Mouse (Mus musculus) olfactory bulb, adult 2 months (tissue): ENCODE results near the gene Wfdc1. TPM values are rescaled to one million over a fixed set of nuclear protein-coding genes. Genes with fewer than 3 reads are reported as not detected.
A peak's percentile ranks its signal among the peaks of the same experiment; 100 is the strongest.

Experiments used
- H3K27ac ChIP-seq: fragments of 200-500 bp; 2 replicates; pipeline ENCODE4 v1.5.1; 2012; ENCODE audit warnings: low read depth, low read length; ENCODE audit not compliant: insufficient read depth
- H3K4me1 ChIP-seq: fragments of 200-500 bp; 2 replicates; pipeline ENCODE4 v1.6.1; 2012; ENCODE audit warnings: low read length; ENCODE audit not compliant: control insufficient read depth, insufficient read depth
- H3K4me3 ChIP-seq: fragments of 200-500 bp; 2 replicates; pipeline ENCODE4 v1.5.1; 2012; ENCODE audit warnings: mild to moderate bottlenecking, low read depth, low read length, moderate library complexity; ENCODE audit not compliant: insufficient read depth
- CTCF ChIP-seq: fragments of 200-500 bp; IDR thresholded peaks from 2 replicates; pipeline ENCODE4 v1.5.1; 2012; ENCODE audit warnings: low read depth, mild to moderate bottlenecking, low read length, moderate library complexity; ENCODE audit not compliant: insufficient read depth
- POLR2A ChIP-seq: fragments of 200-500 bp; IDR thresholded peaks from 2 replicates; pipeline ENCODE4 v1.6.1; 2012; ENCODE audit warnings: mild to moderate bottlenecking, low read depth, low read length, moderate library complexity; ENCODE audit not compliant: insufficient read depth
- WGBS: fragments of 180-500 bp; shearing (Covaris S2); methylation state at CpG from one replicate; pipeline ENCODE4 v1.1.7; 2018; 5-methylcytosine and 5-hydroxymethylcytosine counted together
- polyA plus RNA-seq: library from polyadenylated mRNA; stranded (reverse); fragments of >200 nt; gene quantifications from 2 replicates; pipeline ENCODE4 v1.2.4, GENCODE M21; 2012; ENCODE audit warnings: low replicate concordance; ENCODE audit not compliant: missing spikeins, insufficient read depth, insufficient read length

Wfdc1 gene
- polyA plus RNA-seq, 1 experiment, result not detected

GRCm38 (mm10) chr8:119697163-119697562 lies 31.0 kb downstream of the Wfdc1 start:
- TF ChIP-seq CTCF, result no peak
- no peak for TF ChIP-seq POLR2A
- H3K4me1 ChIP-seq, result 0 out of 2 replicates have a peak, but pooled peaks cover 2% of the 10 kb centered on the region
- WGBS, result 90% methylated on average over 2 of the region's 2 CpGs
- H3K4me3 ChIP-seq, result no peak overlapping the region
- H3K27ac ChIP-seq, result no peak overlapping the region

- WGBS, result 3% methylated on average over 12 of the region's 12 CpGs
- H3K4me3 ChIP-seq, result no peak overlapping the region
- H3K4me1 ChIP-seq, result 0 out of 2 replicates have a peak, but pooled peaks cover 2% of the 10 kb centered on the region
- TF ChIP-seq CTCF (peak; percentile 56; the same call in 1 of the 2 replicates), POLR2A (no peak)
- H3K27ac ChIP-seq, result no peak overlapping the region
These were observed 32.8 kb downstream of the Wfdc1 start for GRCm38 (mm10) chr8:119698960-119699359.

- TF ChIP-seq POLR2A (no peak), CTCF (no peak)
- WGBS, result 14% methylated on average over 26 of the region's 26 CpGs
- no peaks in the 10 kb centered on the region for H3K4me1 ChIP-seq
- no peak within 1 kb of the TSS for H3K27ac ChIP-seq
- no peak within 1 kb of the TSS for H3K4me3 ChIP-seq
These were observed 33.5 kb downstream of the Wfdc1 start, which contains the start of gene Atp2c2 for GRCm38 (mm10) chr8:119699549-119700134. Gene Atp2c2 (plus strand): TSS chr8:119700009.

- WGBS, result 52% methylated on average over 7 of the region's 7 CpGs
- Histone ChIP-seq H3K4me3 (no peak overlapping the region), H3K27ac (no peak overlapping the region), H3K4me1 (no peaks in the 10 kb centered on the region)
- TF ChIP-seq CTCF (no peak), POLR2A (no peak)
These were observed 36.8 kb downstream of the Wfdc1 start for GRCm38 (mm10) chr8:119702965-119703364.

- H3K4me3 ChIP-seq, result no peak overlapping the region
- 90% methylated on average over 9 of the region's 9 CpGs for WGBS
- no peak for TF ChIP-seq CTCF
- no peak for TF ChIP-seq POLR2A
- no peak overlapping the region for H3K27ac ChIP-seq
- H3K4me1 ChIP-seq, result peaks cover 15% of the 10 kb centered on the region
These were observed 41.0 kb downstream of the Wfdc1 start for GRCm38 (mm10) chr8:119707146-119707545.

DNA sequence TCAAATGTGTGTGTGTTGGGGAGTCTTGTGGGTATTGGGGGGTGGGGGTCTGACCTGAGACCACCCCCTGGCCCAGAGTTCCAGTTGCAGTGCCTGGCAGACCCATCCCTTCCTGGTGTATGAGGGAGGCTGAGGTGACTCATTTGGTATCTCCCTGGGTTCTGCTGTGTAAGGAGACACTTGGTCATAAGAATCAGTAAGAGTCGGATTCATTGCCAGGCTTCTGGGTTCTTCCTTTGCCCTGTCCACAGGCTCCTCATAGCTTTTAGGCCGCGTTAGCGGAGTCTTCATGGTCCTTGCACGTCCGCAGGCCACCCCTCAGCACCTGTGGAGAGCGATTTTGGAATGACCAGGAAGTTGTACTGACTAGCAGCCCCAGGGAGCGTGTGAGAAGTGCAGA lies 42.3 kb downstream of the Wfdc1 start:
- 92% methylated on average over 8 of the region's 8 CpGs for WGBS
- no peak overlapping the region for H3K27ac ChIP-seq
- peaks cover 18% of the 10 kb centered on the region for H3K4me1 ChIP-seq
- no peak for TF ChIP-seq CTCF
- no peak for TF ChIP-seq POLR2A
- no peak overlapping the region for H3K4me3 ChIP-seq

DNA sequence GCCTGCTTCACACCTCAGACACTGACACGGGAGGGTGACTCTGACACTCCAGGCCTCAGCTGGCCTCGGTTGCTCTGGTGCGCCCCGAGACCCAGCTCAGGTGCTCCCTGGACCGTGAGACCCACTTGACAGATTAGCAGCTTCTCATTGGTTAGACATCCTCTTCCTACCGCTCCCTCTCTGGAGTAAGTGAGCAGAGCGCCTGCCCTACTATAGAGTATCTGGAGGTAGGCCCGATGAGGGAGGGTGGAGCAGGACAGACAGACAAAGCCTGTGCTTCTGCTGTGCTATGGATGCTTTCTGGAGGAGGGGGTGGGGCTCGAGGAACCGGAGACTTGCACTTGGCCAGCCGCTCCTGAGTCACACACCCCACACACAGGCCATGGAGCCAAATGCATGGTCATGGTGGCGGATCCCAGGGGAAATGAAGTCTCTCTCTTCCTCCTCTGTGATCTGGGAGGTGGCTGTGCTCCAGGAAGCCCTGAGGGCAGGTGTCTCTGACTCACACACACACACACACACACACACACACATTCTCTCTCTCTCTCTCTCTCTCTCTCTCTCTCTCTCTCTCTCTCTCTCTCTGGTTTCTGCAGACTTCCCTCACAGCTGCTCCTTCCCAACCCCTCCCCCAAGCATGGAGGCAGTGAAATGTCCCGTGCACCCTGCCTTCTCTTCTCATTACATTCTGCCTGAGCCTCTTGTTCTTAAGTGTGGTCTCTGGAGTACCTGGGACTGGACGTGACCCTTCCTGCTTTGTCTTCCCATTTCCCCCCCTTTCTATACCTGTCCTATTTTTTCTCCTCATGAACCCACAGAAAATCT lies 42.9 kb downstream of the Wfdc1 start:
- TF ChIP-seq CTCF (no peak), POLR2A (no peak)
- H3K27ac ChIP-seq, result no peak overlapping the region
- peaks cover 18% of the 10 kb centered on the region for H3K4me1 ChIP-seq
- WGBS, result 61% methylated on average over 14 of the region's 14 CpGs
- H3K4me3 ChIP-seq, result no peak overlapping the region

DNA sequence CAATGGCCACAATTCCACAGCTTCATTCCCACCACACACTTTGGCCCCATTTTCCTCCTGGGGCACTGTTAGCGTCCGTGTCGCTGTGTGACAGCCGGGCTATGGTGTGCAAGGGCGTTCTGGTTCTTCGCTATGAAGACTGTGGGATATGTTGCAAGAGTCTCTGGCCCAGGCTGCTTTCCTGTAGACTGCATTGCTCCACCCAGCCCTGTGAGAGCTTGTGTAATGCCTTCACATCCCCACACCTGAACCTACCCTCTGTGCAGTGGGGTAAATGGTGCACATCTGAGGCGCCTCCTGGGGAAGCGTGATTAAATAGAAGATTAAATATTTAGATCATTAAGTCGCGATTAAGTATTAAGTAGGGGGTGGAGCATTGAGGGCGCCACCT lies 43.5 kb downstream of the Wfdc1 start:
- H3K4me3 ChIP-seq, result no peak overlapping the region
- H3K27ac ChIP-seq, result no peak overlapping the region
- 86% methylated on average over 11 of the region's 11 CpGs for WGBS
- TF ChIP-seq CTCF (no peak), POLR2A (no peak)
- peaks cover 18% of the 10 kb centered on the region for H3K4me1 ChIP-seq

DNA sequence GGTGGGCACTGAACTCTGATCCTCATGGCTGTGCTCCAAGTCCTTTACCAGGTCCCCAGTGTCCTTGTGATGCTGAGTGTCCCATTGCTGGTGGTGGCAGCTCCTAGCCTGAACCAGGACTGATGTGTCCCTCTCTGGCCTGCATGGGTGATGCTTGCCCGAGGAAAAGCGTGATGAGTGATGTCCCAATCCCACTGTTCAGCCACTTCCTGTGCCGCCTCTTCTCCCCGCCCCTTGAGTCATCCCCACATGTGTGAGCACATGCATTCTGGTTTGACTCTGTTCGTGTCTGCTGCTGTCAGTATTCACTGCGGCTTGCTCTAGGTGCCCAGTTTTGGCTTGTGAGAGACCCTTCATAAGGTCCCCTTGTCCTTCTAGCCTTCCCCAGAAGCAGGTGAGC lies 46.1 kb downstream of the Wfdc1 start:
- H3K4me1 ChIP-seq, result peaks cover 25% of the 10 kb centered on the region
- TF ChIP-seq CTCF, result no peak
- TF ChIP-seq POLR2A, result no peak
- 58% methylated on average over 6 of the region's 6 CpGs for WGBS
- H3K4me3 ChIP-seq, result no peak overlapping the region
- no peak overlapping the region for H3K27ac ChIP-seq
